Mouse (Mus musculus) intestine, embryonic 16.5 days (tissue): ENCODE measurements around the gene Rundc1. TPM values are rescaled to one million over a fixed set of nuclear protein-coding genes. Genes with fewer than 3 reads are reported as not detected.
"Not testable (repeated sequence)": the region's sequence is repeated elsewhere in the genome, so short reads cannot be mapped to it uniquely, and the experiment has no call there.

Experiments
- ATAC-seq: fragments of 200-750 bp; cut with Nextera tagmentation; 2 replicates; pipeline ENCODE4 v1.8.0; 2017; ENCODE audit warnings: moderate TSS enrichment, moderate library complexity
- H3K27ac ChIP-seq: fragments of 300-500 bp; sonication (generic); 2 replicates; pipeline ENCODE4 v1.5.1; 2014; ENCODE audit warnings: mild to moderate bottlenecking, low read length
- H3K27me3 ChIP-seq: fragments of 300-500 bp; sonication (generic); replicated peaks from 2 replicates; pipeline ENCODE4 v1.6.1; 2014; ENCODE audit warnings: low read length, control low read depth, mixed read lengths; ENCODE audit not compliant: control insufficient read depth, insufficient read depth
- H3K36me3 ChIP-seq: fragments of 300-500 bp; sonication (generic); 2 replicates; pipeline ENCODE4 v1.6.1; 2014; ENCODE audit warnings: low read length, control low read depth; ENCODE audit not compliant: control insufficient read depth, insufficient read depth
- H3K4me1 ChIP-seq: fragments of 300-500 bp; sonication (generic); 2 replicates; pipeline ENCODE4 v1.6.1; 2014; ENCODE audit warnings: low read length, control low read depth, mixed read lengths; ENCODE audit not compliant: control insufficient read depth, insufficient read depth
- H3K4me2 ChIP-seq: fragments of 300-500 bp; sonication (generic); 2 replicates; pipeline ENCODE4 v1.6.1; 2014; ENCODE audit warnings: low read depth, low read length, control low read depth
- H3K4me3 ChIP-seq: fragments of 300-500 bp; sonication (generic); 2 replicates; pipeline ENCODE4 v1.5.1; 2014; ENCODE audit warnings: mild to moderate bottlenecking, low read length
- H3K9ac ChIP-seq: fragments of 300-500 bp; sonication (generic); 2 replicates; pipeline ENCODE4 v1.6.1; 2014; ENCODE audit warnings: low read depth, low read length
- H3K9me3 ChIP-seq: fragments of 300-500 bp; sonication (generic); 2 replicates; pipeline ENCODE4 v1.6.1; 2016; ENCODE audit warnings: low read length, control low read depth; ENCODE audit not compliant: control insufficient read depth
- WGBS: fragments of 180-500 bp; shearing (Covaris S2); extraction: QIAGEN DNeasy Blood & Tissue Kit; methylation state at CpG from one replicate; pipeline ENCODE4 v1.1.7; 2014; 5-methylcytosine and 5-hydroxymethylcytosine counted together
- polyA plus RNA-seq: library from polyadenylated mRNA; unstranded; fragments of >200 nt; fragmentation: Nextera tagmentation; extraction: Ambion mirVana; gene quantifications from 2 replicates; pipeline ENCODE4 v1.2.1, GENCODE M21; 2015

The Rundc1 gene
- polyA plus RNA-seq, 1 experiment from 2014 or later = 16.6 TPM

GRCm38 (mm10) chr11:101438006-101438405 lies 13.1 kb downstream of the Rundc1 start:
- H3K36me3 ChIP-seq, H3K9ac ChIP-seq, H3K4me3 ChIP-seq, ATAC-seq, H3K4me2 ChIP-seq, H3K27ac ChIP-seq, H3K27me3 ChIP-seq, H3K4me1 ChIP-seq, H3K9me3 ChIP-seq: not testable (repeated sequence)
- 57% methylated on average over 3 of the region's 3 CpGs for WGBS

- Histone ChIP-seq H3K36me3 (peaks cover 13% of the 10 kb centered on the region), H3K4me3 (peak overlapping the region; percentile 35), H3K4me1 (peaks cover 17% of the 10 kb centered on the region), H3K4me2 (peak overlapping the region; percentile 62)
- 33% methylated on average over 14 of the region's 15 CpGs for WGBS
- not testable (repeated sequence) for H3K27me3 ChIP-seq, H3K9ac ChIP-seq, ATAC-seq, H3K9me3 ChIP-seq, H3K27ac ChIP-seq
Observed at GRCm38 (mm10) chr11:101441450-101442126, 16.7 kb downstream of the Rundc1 start.

- H3K27me3 ChIP-seq = no peaks in the 10 kb centered on the region
- ATAC-seq = peak; percentile 98
- WGBS = under 1% methylated on average over 42 of the region's 42 CpGs
Observed at GRCm38 (mm10) chr11:101442127-101442693, 17.3 kb downstream of the Rundc1 start, which contains the start of gene Rpl27. Gene Rpl27, plus strand, starts transcription at chr11:101442298.

GRCm38 (mm10) chr11:101442760-101443159 lies 17.9 kb downstream of the Rundc1 start:
- Histone ChIP-seq H3K4me3 (peak overlapping the region; percentile 83), H3K27ac (peak overlapping the region; percentile 85), H3K36me3 (peaks cover 13% of the 10 kb centered on the region), H3K27me3 (no peaks in the 10 kb centered on the region), H3K9ac (peak overlapping the region; percentile 90), H3K4me1 (peaks cover 17% of the 10 kb centered on the region), H3K4me2 (peak overlapping the region; percentile 76), H3K9me3 (no peaks in the 10 kb centered on the region)
- under 1% methylated on average over 14 of the region's 14 CpGs for WGBS
- no peak for ATAC-seq

More at GRCm38 (mm10) chr11:101442127-101442693, 17.3 kb downstream of the Rundc1 start, which contains the start of gene Rpl27:
- Histone ChIP-seq H3K27ac (peak within 1 kb of the TSS; percentile 85), H3K4me2 (peak within 1 kb of the TSS; percentile 76), H3K36me3 (peaks cover 13% of the 10 kb centered on the region), H3K4me1 (peaks cover 17% of the 10 kb centered on the region), H3K4me3 (peak within 1 kb of the TSS; percentile 83), H3K9ac (peak within 1 kb of the TSS; percentile 90), H3K9me3 (no peaks in the 10 kb centered on the region)

GRCm38 (mm10) chr11:101446319-101446718 lies 21.4 kb downstream of the Rundc1 start:
- H3K36me3 ChIP-seq = peaks cover 13% of the 10 kb centered on the region
- H3K4me2 ChIP-seq = no peak overlapping the region
- H3K4me3 ChIP-seq = no peak overlapping the region
- no peak overlapping the region for H3K27ac ChIP-seq
- no peak for ATAC-seq
- no peak overlapping the region for H3K9ac ChIP-seq
- WGBS = 69% methylated on average over 1 of the region's 1 CpGs
- no peaks in the 10 kb centered on the region for H3K27me3 ChIP-seq
- no peaks in the 10 kb centered on the region for H3K9me3 ChIP-seq
- peaks cover 25% of the 10 kb centered on the region for H3K4me1 ChIP-seq

- peaks cover 27% of the 10 kb centered on the region for H3K4me1 ChIP-seq
- H3K9ac ChIP-seq, H3K27me3 ChIP-seq, H3K9me3 ChIP-seq, H3K4me2 ChIP-seq, ATAC-seq, H3K4me3 ChIP-seq, H3K27ac ChIP-seq: not testable (repeated sequence)
- 91% methylated on average over 8 of the region's 8 CpGs for WGBS
- H3K36me3 ChIP-seq = peaks cover 13% of the 10 kb centered on the region
Observed at GRCm38 (mm10) chr11:101446860-101447259, 22.0 kb downstream of the Rundc1 start.

GRCm38 (mm10) chr11:101447786-101448185 lies 22.9 kb downstream of the Rundc1 start:
- Histone ChIP-seq H3K36me3 (peaks cover 13% of the 10 kb centered on the region), H3K4me1 (peaks cover 30% of the 10 kb centered on the region), H3K9me3 (no peaks in the 10 kb centered on the region), H3K4me3 (peak overlapping the region; percentile 53; the same call in 1 of the 2 replicates), H3K4me2 (peak overlapping the region; percentile 51; the same call in 1 of the 2 replicates), H3K9ac (0 out of 2 replicates have a peak overlapping the region, but pooled peaks have one; percentile 64), H3K27ac (peak overlapping the region; percentile 55), H3K27me3 (no peaks in the 10 kb centered on the region)
- WGBS = 85% methylated on average over 5 of the region's 5 CpGs
- no peak for ATAC-seq

GRCm38 (mm10) chr11:101448274-101448746 lies 23.4 kb downstream of the Rundc1 start, which contains the start of gene Ifi35:
Gene Ifi35, plus strand, starts transcription at chr11:101448407.
- Histone ChIP-seq H3K4me1 (peaks cover 29% of the 10 kb centered on the region), H3K9ac (peak within 1 kb of the TSS; percentile 64), H3K36me3 (peaks cover 13% of the 10 kb centered on the region), H3K27me3 (no peaks in the 10 kb centered on the region), H3K9me3 (no peaks in the 10 kb centered on the region), H3K27ac (peak within 1 kb of the TSS; percentile 55), H3K4me2 (peak within 1 kb of the TSS; percentile 51), H3K4me3 (peak within 1 kb of the TSS; percentile 53)
- peak; percentile 83 for ATAC-seq
- WGBS = 16% methylated on average over 10 of the region's 10 CpGs

GRCm38 (mm10) chr11:101448899-101449298 lies 24.0 kb downstream of the Rundc1 start:
- Histone ChIP-seq H3K4me2 (peak overlapping the region; percentile 51), H3K4me3 (peak overlapping the region; percentile 53), H3K9me3 (no peaks in the 10 kb centered on the region), H3K27me3 (no peaks in the 10 kb centered on the region), H3K4me1 (peaks cover 23% of the 10 kb centered on the region), H3K36me3 (peaks cover 9% of the 10 kb centered on the region), H3K9ac (peak overlapping the region; percentile 64), H3K27ac (peak overlapping the region; percentile 55)
- no peak for ATAC-seq
- WGBS = 71% methylated on average over 4 of the region's 4 CpGs
